Mouse (Mus musculus): ENCODE results near the gene Entpd3. TPM values are rescaled to one million over a fixed set of nuclear protein-coding genes. Genes with fewer than 3 reads are reported as not detected.

Gene Entpd3
- total RNA-seq, 2 experiments from 2014 or later, result 0.24 TPM; not detected in 1

- DNase-seq, result peak; percentile 87 to 88
Measured at GRCm38 (mm10) chr9:120577133-120577651, 37.6 kb downstream of the Entpd3 start.

GRCm38 (mm10) chr9:120577706-120578405 is 38.2 kb downstream of the Entpd3 start:
- intact Hi-C loops (cut with DNase I), result loop anchor here (10.0 kb wide), 1 partner anchor 797 kb away; no protein-coding TSS in a partner anchor
- DNase-seq, result no peak

More at GRCm38 (mm10) chr9:120577133-120577651, 37.6 kb downstream of the Entpd3 start:
- intact Hi-C loops (cut with DNase I), result loop anchor here (10.0 kb wide), 1 partner anchor 798 kb away; no protein-coding TSS in a partner anchor

- intact Hi-C loops (cut with DNase I), result loop anchor here (10.0 kb wide), 1 partner anchor 796 kb away; no protein-coding TSS in a partner anchor
- no peak for DNase-seq
Measured at GRCm38 (mm10) chr9:120578701-120579100, 39.1 kb downstream of the Entpd3 start.

GRCm38 (mm10) chr9:120579808-120580207 is 40.2 kb downstream of the Entpd3 start:
- intact Hi-C loops (cut with DNase I), result loop anchor here (5.0 to 10.0 kb wide), 2 partner anchors 662 to 795 kb away; no protein-coding TSS in a partner anchor
- DNase-seq, result no peak

GRCm38 (mm10) chr9:120581941-120582618 is 42.5 kb downstream of the Entpd3 start:
- DNase-seq, result peak; percentile 49 to 59
- intact Hi-C loops (cut with DNase I), result loop anchor here (5.0 kb wide), 1 partner anchor 660 kb away; no protein-coding TSS in a partner anchor

GRCm38 (mm10) chr9:120582619-120583308 is 43.1 kb downstream of the Entpd3 start:
- intact Hi-C loops (cut with DNase I), result loop anchor here (5.0 kb wide), 1 partner anchor 660 kb away; no protein-coding TSS in a partner anchor

GRCm38 (mm10) chr9:120583314-120583713 is 43.7 kb downstream of the Entpd3 start:
- DNase-seq, result no peak
- intact Hi-C loops (cut with DNase I), result loop anchor here (5.0 kb wide), 1 partner anchor 659 kb away; no protein-coding TSS in a partner anchor

More at GRCm38 (mm10) chr9:120582619-120583308, 43.1 kb downstream of the Entpd3 start:
- peak; percentile 85 to 92 for DNase-seq

GRCm38 (mm10) chr9:120586546-120586945 is 46.9 kb downstream of the Entpd3 start:
- DNase-seq, result peak; percentile 75 to 86
- intact Hi-C loops (cut with DNase I), result loop anchor here (1.0 to 5.0 kb wide), 2 partner anchors 84 to 154 kb away; no protein-coding TSS in a partner anchor

GRCm38 (mm10) chr9:120591490-120591889 is 51.9 kb downstream of the Entpd3 start:
- intact Hi-C loops (cut with DNase I), result no loop called here
- peak; percentile 75 to 85 for DNase-seq

GRCm38 (mm10) chr9:120593383-120594101 is 53.9 kb downstream of the Entpd3 start:
- intact Hi-C loops (cut with DNase I), result no loop called here

GRCm38 (mm10) chr9:120594839-120595238 is 55.2 kb downstream of the Entpd3 start:
- intact Hi-C loops (cut with DNase I), result no loop called here
- no peak for DNase-seq

More at GRCm38 (mm10) chr9:120593383-120594101, 53.9 kb downstream of the Entpd3 start:
- DNase-seq, result no peak

- no peak for DNase-seq
Measured at GRCm38 (mm10) chr9:120595306-120595705, 55.7 kb downstream of the Entpd3 start.

GRCm38 (mm10) chr9:120601488-120602171 is 62.0 kb downstream of the Entpd3 start:
- intact Hi-C loops (cut with DNase I), result loop anchor here (1.0 to 10.0 kb wide), 10 partner anchors 91 to 639 kb away; no protein-coding TSS in a partner anchor
- DNase-seq, result peak; percentile 80 to 88

More at GRCm38 (mm10) chr9:120595306-120595705, 55.7 kb downstream of the Entpd3 start:
- intact Hi-C loops (cut with DNase I), result no loop called here

- DNase-seq, result peak; percentile 26 to 35
- intact Hi-C loops (cut with DNase I), result loop anchor here (1.0 to 10.0 kb wide), 10 partner anchors 90 to 638 kb away; no protein-coding TSS in a partner anchor
Measured at GRCm38 (mm10) chr9:120602172-120602838, 62.7 kb downstream of the Entpd3 start.

GRCm38 (mm10) chr9:120602839-120603511 is 63.4 kb downstream of the Entpd3 start:
- intact Hi-C loops (cut with DNase I), result loop anchor here (1.0 to 10.0 kb wide), 10 partner anchors 89 to 637 kb away; no protein-coding TSS in a partner anchor

GRCm38 (mm10) chr9:120603512-120603908 is 63.9 kb downstream of the Entpd3 start:
- intact Hi-C loops (cut with DNase I), result loop anchor here (2.0 to 10.0 kb wide), 9 partner anchors 89 to 614 kb away; no protein-coding TSS in a partner anchor
- no peak for DNase-seq

More at GRCm38 (mm10) chr9:120602839-120603511, 63.4 kb downstream of the Entpd3 start:
- peak; percentile 91 to 96 for DNase-seq

GRCm38 (mm10) chr9:120603956-120604355 is 64.3 kb downstream of the Entpd3 start:
- DNase-seq, result no peak
- intact Hi-C loops (cut with DNase I), result loop anchor here (2.0 to 10.0 kb wide), 9 partner anchors 88 to 613 kb away; no protein-coding TSS in a partner anchor

Measured in heart, postnatal 14 days (tissue).